Mouse (Mus musculus) limb, embryonic 11.5 days (tissue): Measurements from ENCODE around the gene Rce1. TPM values are rescaled to one million over a fixed set of nuclear protein-coding genes. Genes with fewer than 3 reads are reported as not detected.

Experiments
- ATAC-seq: fragments of 200-750 bp; cut with Nextera tagmentation; 2 replicates; pipeline ENCODE4 v1.8.0; 2017; ENCODE audit warnings: low read depth; ENCODE audit not compliant: insufficient number of reproducible peaks, low FRiP score, low TSS enrichment
- DNase-seq: peaks from one replicate; pipeline ENCODE4 v3.0.0-alpha.2; 2015; ENCODE audit warnings: low spot score
- H3K27ac ChIP-seq: fragments of 300-500 bp; sonication (generic); replicated peaks from 2 replicates; pipeline ENCODE4 v1.5.1; 2014; ENCODE audit warnings: low read depth, mild to moderate bottlenecking, low read length
- H3K27me3 ChIP-seq: fragments of 300-500 bp; sonication (generic); 2 replicates; pipeline ENCODE4 v1.6.1; 2014; ENCODE audit warnings: mild to moderate bottlenecking, low read length, mixed read lengths; ENCODE audit not compliant: control insufficient read depth, insufficient read depth
- H3K36me3 ChIP-seq: fragments of 300-500 bp; sonication (generic); 2 replicates; pipeline ENCODE4 v1.6.1; 2014; ENCODE audit warnings: mild to moderate bottlenecking, low read length, moderate library complexity, mixed read lengths; ENCODE audit not compliant: control insufficient read depth, insufficient read depth
- H3K4me1 ChIP-seq: fragments of 300-500 bp; sonication (generic); 2 replicates; pipeline ENCODE4 v1.6.1; 2014; ENCODE audit warnings: low read length, mixed read lengths; ENCODE audit not compliant: control insufficient read depth, insufficient read depth
- H3K4me2 ChIP-seq: fragments of 300-500 bp; sonication (generic); 2 replicates; pipeline ENCODE4 v1.6.1; 2014; ENCODE audit warnings: low read depth, mild to moderate bottlenecking, moderate library complexity; ENCODE audit not compliant: severe bottlenecking
- H3K4me3 ChIP-seq: fragments of 300-500 bp; sonication (generic); 2 replicates; pipeline ENCODE4 v1.5.1; 2014; ENCODE audit warnings: low read depth, low read length
- H3K9ac ChIP-seq: fragments of 300-500 bp; sonication (generic); 2 replicates; pipeline ENCODE4 v1.6.1; 2014; ENCODE audit warnings: mild to moderate bottlenecking, low read length
- H3K9me3 ChIP-seq: fragments of 300-500 bp; sonication (generic); 2 replicates; pipeline ENCODE4 v1.6.1; 2016; ENCODE audit warnings: low read length; ENCODE audit not compliant: control insufficient read depth
- WGBS: fragments of 180-500 bp; shearing (Covaris S2); extraction: QIAGEN DNeasy Blood & Tissue Kit; methylation state at CpG from one replicate; pipeline ENCODE4 v1.1.7; 2014; 5-methylcytosine and 5-hydroxymethylcytosine counted together
- polyA plus RNA-seq: library from polyadenylated mRNA; unstranded; fragments of >200 nt; fragmentation: Nextera tagmentation; extraction: Ambion mirVana; gene quantifications from 2 replicates; pipeline ENCODE4 v1.2.1, GENCODE M21; 2014

Gene Rce1
- 68.5 and 75.2 TPM in 2 replicates for polyA plus RNA-seq

- peak within 1 kb of the TSS; percentile 84 for H3K27ac ChIP-seq
- DNase-seq: peak; percentile 95
- H3K4me2 ChIP-seq: peak within 1 kb of the TSS; percentile 80
- no peaks in the 10 kb centered on the region for H3K9me3 ChIP-seq
- peaks cover 6% of the 10 kb centered on the region for H3K4me1 ChIP-seq
- under 1% methylated on average over 64 of the region's 64 CpGs for WGBS
- H3K9ac ChIP-seq: peak within 1 kb of the TSS; percentile 97
- H3K4me3 ChIP-seq: peak within 1 kb of the TSS; percentile 91
- H3K27me3 ChIP-seq: no peaks in the 10 kb centered on the region
- H3K36me3 ChIP-seq: peaks cover 10% of the 10 kb centered on the region; the same call in 1 of the 2 replicates
- peak; percentile 84 for ATAC-seq
Measured at GRCm38 (mm10) chr19:4625179-4625828, at the start of gene Rce1. Gene Rce1, minus strand, starts transcription at chr19:4625641.

GRCm38 (mm10) chr19:4672401-4672800 is 47.0 kb upstream of the Rce1 start:
- Histone ChIP-seq H3K4me2 (no peak overlapping the region), H3K9ac (no peak overlapping the region), H3K27ac (no peak overlapping the region), H3K9me3 (no peaks in the 10 kb centered on the region), H3K36me3 (no peaks in the 10 kb centered on the region), H3K4me3 (no peak overlapping the region), H3K27me3 (no peaks in the 10 kb centered on the region), H3K4me1 (no peaks in the 10 kb centered on the region)
- WGBS: 79% methylated on average over 6 of the region's 6 CpGs
- ATAC-seq (no peak), DNase-seq (no peak)

- no peaks in the 10 kb centered on the region for H3K36me3 ChIP-seq
- no peak for ATAC-seq
- no peak overlapping the region for H3K9ac ChIP-seq
- H3K4me2 ChIP-seq: no peak overlapping the region
- no peaks in the 10 kb centered on the region for H3K27me3 ChIP-seq
- H3K4me1 ChIP-seq: no peaks in the 10 kb centered on the region
- DNase-seq: no peak
- H3K9me3 ChIP-seq: no peaks in the 10 kb centered on the region
- no peak overlapping the region for H3K27ac ChIP-seq
- WGBS: 71% methylated on average over 4 of the region's 4 CpGs
- no peak overlapping the region for H3K4me3 ChIP-seq
Measured at GRCm38 (mm10) chr19:4670776-4671175, 45.3 kb upstream of the Rce1 start.

- Histone ChIP-seq H3K4me3 (no peak overlapping the region), H3K4me2 (no peak overlapping the region), H3K4me1 (no peaks in the 10 kb centered on the region), H3K27ac (no peak overlapping the region), H3K9ac (no peak overlapping the region), H3K27me3 (no peaks in the 10 kb centered on the region), H3K9me3 (no peaks in the 10 kb centered on the region), H3K36me3 (no peaks in the 10 kb centered on the region)
- ATAC-seq (no peak), DNase-seq (no peak)
Measured at GRCm38 (mm10) chr19:4666815-4667214, 41.4 kb upstream of the Rce1 start.

- 89% methylated on average over 5 of the region's 5 CpGs for WGBS
- H3K9ac ChIP-seq: no peak overlapping the region
- H3K4me1 ChIP-seq: no peaks in the 10 kb centered on the region
- no peaks in the 10 kb centered on the region for H3K9me3 ChIP-seq
- H3K27ac ChIP-seq: no peak overlapping the region
- no peaks in the 10 kb centered on the region for H3K36me3 ChIP-seq
- DNase-seq (no peak), ATAC-seq (no peak)
- H3K4me2 ChIP-seq: no peak overlapping the region
- H3K27me3 ChIP-seq: no peaks in the 10 kb centered on the region
- no peak overlapping the region for H3K4me3 ChIP-seq
Measured at GRCm38 (mm10) chr19:4658156-4658555, 32.7 kb upstream of the Rce1 start.

GRCm38 (mm10) chr19:4646917-4647492 is 21.6 kb upstream of the Rce1 start:
- H3K4me1 ChIP-seq: no peaks in the 10 kb centered on the region
- no peaks in the 10 kb centered on the region for H3K9me3 ChIP-seq
- no peak for DNase-seq
- H3K36me3 ChIP-seq: no peaks in the 10 kb centered on the region
- 82% methylated on average over 11 of the region's 11 CpGs for WGBS
- H3K4me2 ChIP-seq: no peak overlapping the region
- no peak for ATAC-seq
- H3K27ac ChIP-seq: no peak overlapping the region
- H3K9ac ChIP-seq: no peak overlapping the region
- no peak overlapping the region for H3K4me3 ChIP-seq
- H3K27me3 ChIP-seq: no peaks in the 10 kb centered on the region

- ATAC-seq (no peak), DNase-seq (peak; percentile 51)
- Histone ChIP-seq H3K4me2 (no peak overlapping the region), H3K36me3 (no peaks in the 10 kb centered on the region), H3K9me3 (no peaks in the 10 kb centered on the region), H3K4me1 (no peaks in the 10 kb centered on the region), H3K4me3 (no peak overlapping the region), H3K27ac (no peak overlapping the region), H3K9ac (no peak overlapping the region), H3K27me3 (no peaks in the 10 kb centered on the region)
- 41% methylated on average over 10 of the region's 10 CpGs for WGBS
Measured at GRCm38 (mm10) chr19:4644271-4644670, 18.8 kb upstream of the Rce1 start.

- H3K36me3 ChIP-seq: no peaks in the 10 kb centered on the region
- no peak overlapping the region for H3K9ac ChIP-seq
- no peak overlapping the region for H3K27ac ChIP-seq
- H3K4me1 ChIP-seq: no peaks in the 10 kb centered on the region
- no peaks in the 10 kb centered on the region for H3K27me3 ChIP-seq
- H3K9me3 ChIP-seq: no peaks in the 10 kb centered on the region
- H3K4me3 ChIP-seq: no peak overlapping the region
- DNase-seq (no peak), ATAC-seq (no peak)
- no peak overlapping the region for H3K4me2 ChIP-seq
- 76% methylated on average over 4 of the region's 4 CpGs for WGBS
Measured at GRCm38 (mm10) chr19:4635986-4636385, 10.5 kb upstream of the Rce1 start.
